Mouse (Mus musculus) testis, adult 2 months (tissue): Measurements from ENCODE around the gene Ergic1.

ENCODE experiments used
- CTCF ChIP-seq: fragments of 200-500 bp; IDR thresholded peaks from 2 replicates; pipeline ENCODE4 v1.5.1; 2012; ENCODE audit warnings: low read depth, mild to moderate bottlenecking, inconsistent platforms, low read length, moderate library complexity; ENCODE audit not compliant: control insufficient read depth, insufficient read depth, insufficient replicate concordance
- POLR2A ChIP-seq: fragments of 200-500 bp; IDR thresholded peaks from 2 replicates; pipeline ENCODE4 v1.6.1; 2012; ENCODE audit warnings: low read depth, mild to moderate bottlenecking, inconsistent platforms, low read length, moderate library complexity; ENCODE audit not compliant: control insufficient read depth

GRCm38 (mm10) chr17:26676616-26677376 lies 115.5 kb downstream of the Ergic1 start:
- TF ChIP-seq POLR2A (no peak; the same call in 1 of the 2 replicates), CTCF (no peak)
